Mouse (Mus musculus) bone marrow macrophage, adult 2 months (primary cell): Measurements from ENCODE around the gene Cst11.

ENCODE experiments used
- CTCF ChIP-seq: IDR thresholded peaks from 2 replicates; pipeline ENCODE4 v1.5.1; 2012; ENCODE audit warnings: low read depth, mild to moderate bottlenecking, low read length, moderate library complexity
- POLR2A ChIP-seq: IDR thresholded peaks from 2 replicates; pipeline ENCODE4 v1.6.1; 2012; ENCODE audit warnings: mild to moderate bottlenecking, low read depth, low read length, borderline replicate concordance

- TF ChIP-seq POLR2A, result no peak
- TF ChIP-seq CTCF, result no peak
Observed at GRCm38 (mm10) chr2:148789142-148789541, 17.8 kb upstream of the Cst11 start, which contains the start of gene Cst12.
